Mouse (Mus musculus): ENCODE results near the gene Plekhg1. TPM values are rescaled to one million over a fixed set of nuclear protein-coding genes. Genes with fewer than 3 reads are reported as not detected.

Plekhg1 gene
- total RNA-seq, 2 experiments from 2014 or later: 14.2 to 15.9 TPM

DNA sequence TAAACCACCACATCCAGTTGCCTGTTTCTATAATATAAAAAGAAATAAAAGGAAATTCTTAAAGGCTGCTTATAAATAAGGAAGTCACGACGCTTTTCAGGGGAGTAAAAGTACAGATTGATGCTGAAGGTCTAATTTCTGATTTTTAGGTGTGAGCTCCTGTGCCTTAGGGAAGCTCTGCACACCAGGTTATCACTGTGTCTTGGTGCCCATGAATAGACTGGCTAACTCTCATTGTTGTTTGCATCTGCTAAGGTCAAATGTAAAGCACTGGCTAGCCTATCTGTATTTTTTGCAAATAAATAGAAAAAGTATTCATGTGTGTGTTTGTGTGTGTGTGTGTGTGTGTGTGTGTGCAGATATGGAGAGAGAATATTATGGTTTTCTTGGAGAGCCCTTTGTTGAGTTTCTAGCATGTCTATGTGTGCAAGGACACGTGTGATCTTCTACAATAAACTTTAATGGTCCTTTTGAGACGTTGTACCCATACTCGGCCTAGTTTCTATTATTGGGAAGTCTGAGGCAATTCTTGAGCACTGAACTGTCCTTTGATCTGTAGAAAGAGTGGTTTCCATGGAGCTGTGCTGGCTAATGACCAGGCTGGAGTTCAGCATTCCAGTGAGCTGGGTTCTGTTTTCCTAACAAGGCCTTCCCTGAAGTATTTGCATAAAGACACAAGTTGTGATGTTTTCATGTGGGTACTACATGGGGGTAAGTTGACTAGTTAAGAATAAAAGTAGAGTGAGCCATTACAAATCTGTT is 79.0 kb downstream of the Plekhg1 start:
- Histone ChIP-seq H3K4me3 (no peak overlapping the region), H3K27ac (peak overlapping the region; percentile 80)
- no peak for TF ChIP-seq CTCF (conservative IDR thresholded peaks at IDR 0.05)
- peak; percentile 21 to 71 for DNase-seq (ENCODE audit: low spot score in 2 of 2)

DNA sequence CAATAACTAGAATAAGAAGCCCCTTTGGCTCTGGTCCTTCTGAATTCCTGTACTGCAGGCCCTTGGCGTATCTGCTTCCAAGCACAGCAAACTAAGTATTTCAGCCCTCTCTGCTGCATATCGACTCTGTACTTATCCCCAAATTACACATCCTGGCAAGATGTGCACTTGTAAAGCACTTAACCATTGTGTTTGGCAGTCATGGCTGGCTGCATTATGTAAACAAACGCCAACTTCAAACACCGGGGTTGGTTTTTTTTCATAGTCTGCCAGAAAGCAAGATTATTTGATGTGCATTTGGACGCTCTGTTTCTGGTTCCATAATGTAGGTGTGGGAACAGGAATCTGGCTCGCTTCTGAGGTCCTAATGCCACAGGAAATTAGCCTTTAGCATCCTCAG is 83.7 kb downstream of the Plekhg1 start:
- no peak for DNase-seq (ENCODE audit: low spot score in 2 of 2)
- no peak overlapping the region for H3K4me3 ChIP-seq
- no peak for TF ChIP-seq CTCF (conservative IDR thresholded peaks at IDR 0.05)
- no peak overlapping the region for H3K27ac ChIP-seq

DNA sequence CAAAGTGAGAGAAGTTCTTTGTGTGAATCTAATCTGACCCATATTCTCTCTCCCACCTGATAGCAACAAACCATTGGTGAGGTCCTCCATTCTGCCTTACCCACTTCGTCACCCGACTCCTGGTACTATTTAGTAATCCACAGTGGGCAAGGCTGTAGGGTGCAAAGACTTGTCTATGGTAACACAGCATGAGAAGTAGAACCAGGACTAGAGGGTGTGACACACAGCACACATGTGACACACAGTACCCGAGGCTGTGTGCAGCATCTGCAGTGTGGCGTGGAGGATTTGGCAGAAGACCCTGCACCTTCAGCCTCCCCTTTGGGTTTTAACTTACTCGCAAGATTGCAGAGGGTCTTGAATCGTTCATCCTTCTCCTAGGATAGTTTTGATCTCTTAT is 85.9 kb downstream of the Plekhg1 start:
- H3K27ac ChIP-seq: no peak overlapping the region
- DNase-seq (ENCODE audit: low spot score in 2 of 2): no peak
- no peak overlapping the region for H3K4me3 ChIP-seq
- no peak for TF ChIP-seq CTCF (conservative IDR thresholded peaks at IDR 0.05)

DNA sequence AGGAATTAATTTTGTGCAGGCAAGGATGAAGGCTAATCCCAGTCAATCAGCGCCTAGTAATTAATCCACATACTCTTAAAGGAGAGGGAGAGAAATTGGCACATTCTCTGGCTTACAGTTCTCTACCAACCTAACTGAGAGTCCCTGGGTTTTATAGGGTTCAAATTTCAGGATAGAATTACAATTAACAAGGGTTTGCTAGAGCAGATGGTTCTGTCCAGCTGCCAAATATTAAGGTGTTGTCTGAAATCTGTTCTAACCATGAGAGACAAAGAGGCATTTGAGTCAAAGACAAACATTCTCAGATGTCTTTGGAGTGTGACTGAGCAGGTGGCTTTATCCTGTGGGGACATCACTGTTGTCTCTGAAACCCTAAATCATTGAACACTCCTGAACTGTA is 87.2 kb downstream of the Plekhg1 start:
- H3K4me3 ChIP-seq: no peak overlapping the region
- no peak for DNase-seq (ENCODE audit: low spot score in 2 of 2)
- no peak for TF ChIP-seq CTCF (conservative IDR thresholded peaks at IDR 0.05)
- no peak overlapping the region; the same call in 1 of the 2 replicates for H3K27ac ChIP-seq

DNA sequence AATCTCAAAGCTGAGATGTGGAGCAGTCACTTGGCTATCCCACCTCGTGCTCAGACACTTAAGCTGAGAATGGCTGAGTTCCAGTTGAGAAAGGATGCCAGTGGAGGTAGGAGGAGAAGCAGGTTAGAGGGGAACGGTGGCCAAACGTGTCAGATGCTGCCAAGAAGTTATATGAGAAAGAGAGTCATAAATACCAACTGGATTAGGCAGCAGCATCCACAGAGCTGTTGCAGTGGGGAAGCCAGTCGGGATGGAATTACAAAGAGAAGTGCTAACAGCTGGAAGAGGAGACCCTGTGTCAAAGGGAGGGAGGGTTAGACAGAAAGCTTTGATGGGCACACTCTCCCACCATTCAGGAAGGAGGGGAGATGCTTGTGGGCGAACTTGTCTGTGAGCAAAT is 89.3 kb downstream of the Plekhg1 start:
- no peak overlapping the region for H3K27ac ChIP-seq
- H3K4me3 ChIP-seq: no peak overlapping the region
- TF ChIP-seq CTCF (conservative IDR thresholded peaks at IDR 0.05): no peak
- DNase-seq (ENCODE audit: low spot score in 2 of 2): no peak

DNA sequence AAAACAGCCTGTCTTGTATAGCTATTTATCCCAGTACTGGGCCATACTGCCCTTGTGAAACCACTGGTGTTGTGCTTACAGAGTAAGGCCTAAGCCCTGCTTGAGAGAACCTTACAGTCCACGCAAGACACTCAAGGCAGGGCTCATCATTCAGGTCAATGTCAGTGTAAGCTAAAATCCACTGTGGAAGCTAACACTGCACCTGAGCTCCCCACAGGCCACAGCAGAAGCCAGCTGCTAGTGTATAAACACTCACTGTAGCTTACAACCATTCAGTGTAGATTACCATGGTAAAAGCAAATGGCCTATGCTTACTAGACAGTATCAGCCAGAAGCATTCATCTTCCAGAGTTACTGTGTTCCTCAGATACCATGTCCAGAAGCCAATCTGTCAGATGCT is 90.5 kb downstream of the Plekhg1 start:
- H3K4me3 ChIP-seq: no peak overlapping the region
- DNase-seq (ENCODE audit: low spot score in 2 of 2): no peak
- no peak overlapping the region for H3K27ac ChIP-seq
- TF ChIP-seq CTCF (conservative IDR thresholded peaks at IDR 0.05): no peak

DNA sequence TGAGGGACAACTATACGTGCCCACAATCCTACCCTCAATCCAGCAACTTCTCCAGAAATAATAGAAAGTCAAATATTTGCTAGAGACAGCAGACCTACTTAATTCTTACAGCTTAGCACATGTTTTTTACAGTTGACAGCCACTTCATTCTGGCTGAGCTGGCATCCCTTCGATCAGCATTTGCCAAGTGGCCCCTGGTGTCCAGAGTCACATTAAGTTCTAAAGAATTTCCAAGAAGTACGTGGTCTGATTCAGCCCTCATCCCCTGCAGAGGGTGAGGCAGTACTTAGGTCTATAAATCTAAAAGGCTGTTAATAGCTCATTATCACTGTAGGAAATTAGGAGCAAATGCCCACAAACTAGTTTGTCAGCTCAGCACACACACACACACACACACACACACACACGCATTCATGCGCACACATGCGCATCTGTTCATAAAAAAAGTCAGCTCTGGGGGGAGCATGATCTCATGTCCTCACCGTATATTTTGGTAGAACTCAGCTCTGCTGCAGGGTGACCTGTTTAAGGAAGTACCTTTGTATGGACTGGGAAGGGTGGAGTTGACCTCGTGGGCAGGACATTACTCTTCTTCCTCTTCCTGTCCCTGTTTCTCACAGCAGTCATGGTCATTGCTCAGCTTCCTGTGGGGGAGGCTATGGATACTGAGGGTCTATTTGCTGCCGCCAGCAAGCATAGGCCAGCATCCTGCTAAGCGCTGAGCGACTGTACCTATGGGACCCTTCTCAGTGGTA is 91.6 kb downstream of the Plekhg1 start:
- no peak for TF ChIP-seq CTCF (conservative IDR thresholded peaks at IDR 0.05)
- no peak overlapping the region for H3K4me3 ChIP-seq
- DNase-seq (ENCODE audit: low spot score in 2 of 2): no peak
- 0 out of 2 replicates have a peak overlapping the region, but pooled peaks have one; percentile 11 for H3K27ac ChIP-seq

DNA sequence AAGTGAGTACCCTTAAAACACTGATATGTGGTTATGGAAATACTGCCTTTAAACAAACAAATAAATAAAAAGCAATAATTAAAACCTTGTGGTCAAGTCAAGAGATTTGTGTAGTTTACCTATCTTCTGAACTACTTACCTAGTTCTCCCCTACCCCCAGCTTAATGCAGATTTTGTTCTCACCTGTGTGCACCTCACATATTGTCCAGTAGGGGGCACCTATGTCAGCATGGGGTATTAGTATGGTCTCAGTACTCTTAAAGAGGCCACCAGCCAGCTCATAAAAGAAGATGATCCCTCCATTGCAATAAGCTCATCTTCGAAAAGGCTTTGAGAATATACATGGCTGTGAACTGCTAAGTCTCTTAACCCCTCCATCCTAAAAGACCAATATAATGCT is 93.9 kb downstream of the Plekhg1 start:
- Histone ChIP-seq H3K4me3 (no peak overlapping the region), H3K27ac (no peak overlapping the region)
- DNase-seq (ENCODE audit: low spot score in 2 of 2): no peak
- peak; percentile 55 for TF ChIP-seq CTCF (conservative IDR thresholded peaks at IDR 0.05)

DNA sequence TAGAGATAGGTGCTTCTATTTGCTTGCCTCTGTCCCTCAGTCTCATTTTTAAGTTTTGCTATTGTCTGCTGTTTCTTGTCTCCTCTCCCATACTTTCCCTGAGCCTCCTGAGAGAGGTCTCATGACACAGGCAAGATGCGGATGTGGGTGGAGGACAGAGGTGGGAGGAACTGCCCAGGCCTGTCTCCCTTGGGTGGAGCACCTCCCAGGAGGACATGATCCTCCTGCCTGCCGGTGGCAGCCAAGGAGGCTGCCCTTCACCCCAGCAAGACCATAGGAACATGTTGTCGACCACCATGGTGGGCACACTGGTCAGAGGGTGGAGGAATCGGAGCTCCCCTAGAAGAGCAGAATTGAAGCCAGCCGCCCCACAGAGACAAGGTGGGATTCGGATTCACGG is 94.5 kb downstream of the Plekhg1 start:
- DNase-seq (ENCODE audit: low spot score in 2 of 2): no peak
- H3K4me3 ChIP-seq: no peak overlapping the region
- TF ChIP-seq CTCF (conservative IDR thresholded peaks at IDR 0.05): no peak
- no peak overlapping the region for H3K27ac ChIP-seq

DNA sequence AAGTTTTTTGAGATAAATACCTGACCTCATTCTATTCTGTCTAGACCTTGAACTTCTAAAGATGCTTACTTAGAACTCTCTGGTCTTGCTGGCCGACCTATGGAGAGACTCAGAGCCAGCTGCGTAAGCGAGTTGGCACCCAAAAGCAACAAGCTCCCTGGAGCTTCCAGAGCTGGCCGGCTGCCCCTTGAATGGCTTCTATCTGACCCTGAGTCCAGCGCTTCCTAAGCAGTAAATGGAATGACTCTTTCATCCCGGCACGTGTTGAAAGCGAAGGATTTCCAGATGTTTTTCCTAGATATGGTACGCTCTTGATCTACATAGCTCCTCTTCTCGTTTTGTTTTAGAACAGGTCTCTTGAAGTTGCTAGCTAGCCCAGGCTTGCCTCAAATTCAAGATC is 95.5 kb downstream of the Plekhg1 start:
- DNase-seq (ENCODE audit: low spot score in 2 of 2): no peak
- no peak for TF ChIP-seq CTCF (conservative IDR thresholded peaks at IDR 0.05)
- no peak overlapping the region for H3K27ac ChIP-seq
- H3K4me3 ChIP-seq: no peak overlapping the region

DNA sequence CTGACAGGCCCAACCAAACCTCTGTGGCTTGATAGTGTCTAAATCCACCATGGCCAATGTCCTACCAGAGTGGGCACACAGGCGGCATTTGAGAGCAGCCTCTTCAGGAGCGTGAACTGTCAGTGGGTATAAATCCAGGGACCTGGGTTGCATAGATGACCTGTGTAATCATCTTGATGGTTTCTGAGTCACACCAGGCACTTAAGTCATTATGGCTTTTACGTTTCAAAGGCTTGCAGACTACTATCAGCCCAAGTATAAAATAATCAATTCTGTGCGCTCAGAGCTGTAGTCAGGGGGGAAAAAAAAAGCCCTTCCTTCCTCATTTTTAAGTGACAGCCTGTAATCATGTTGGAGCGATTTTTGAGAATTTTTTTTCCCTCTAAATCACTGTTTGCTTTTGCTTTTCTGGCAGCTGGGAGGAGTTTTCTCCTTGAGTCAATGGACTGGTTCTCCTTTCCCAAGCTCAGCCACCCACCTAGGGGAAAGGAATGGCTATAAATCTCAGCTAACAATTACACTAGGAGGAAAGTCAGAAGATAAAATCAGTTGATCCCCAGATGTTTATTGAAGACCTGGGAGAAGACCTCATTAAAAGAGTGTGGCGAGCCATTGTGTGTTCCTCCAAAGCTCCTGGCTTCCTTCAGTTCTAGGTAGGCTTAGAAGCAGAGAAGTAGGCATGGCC is 99.7 kb downstream of the Plekhg1 start:
- no peak for TF ChIP-seq CTCF (conservative IDR thresholded peaks at IDR 0.05)
- no peak for DNase-seq (ENCODE audit: low spot score in 2 of 2)
- Histone ChIP-seq H3K4me3 (no peak overlapping the region), H3K27ac (no peak overlapping the region)

DNA sequence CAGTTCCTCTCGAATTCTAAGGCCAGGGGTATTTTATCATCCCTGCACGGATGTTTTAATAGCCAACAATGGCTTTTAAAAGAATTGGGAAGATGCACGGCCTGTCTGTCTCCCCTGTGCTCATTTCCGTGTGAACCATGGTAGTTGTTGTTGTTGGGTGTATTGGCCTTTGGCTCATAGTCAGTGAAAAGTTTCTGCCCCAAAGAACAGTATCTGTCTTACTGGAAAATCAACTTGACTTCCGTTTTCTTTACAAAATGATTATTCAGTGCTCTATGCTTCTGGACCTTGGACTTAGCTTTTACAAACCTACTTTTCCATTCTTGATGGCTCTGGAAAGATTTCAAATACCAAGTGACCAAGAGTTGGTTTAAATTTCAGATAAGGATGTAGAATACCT is 104.3 kb downstream of the Plekhg1 start:
- TF ChIP-seq CTCF (conservative IDR thresholded peaks at IDR 0.05): no peak

DNA sequence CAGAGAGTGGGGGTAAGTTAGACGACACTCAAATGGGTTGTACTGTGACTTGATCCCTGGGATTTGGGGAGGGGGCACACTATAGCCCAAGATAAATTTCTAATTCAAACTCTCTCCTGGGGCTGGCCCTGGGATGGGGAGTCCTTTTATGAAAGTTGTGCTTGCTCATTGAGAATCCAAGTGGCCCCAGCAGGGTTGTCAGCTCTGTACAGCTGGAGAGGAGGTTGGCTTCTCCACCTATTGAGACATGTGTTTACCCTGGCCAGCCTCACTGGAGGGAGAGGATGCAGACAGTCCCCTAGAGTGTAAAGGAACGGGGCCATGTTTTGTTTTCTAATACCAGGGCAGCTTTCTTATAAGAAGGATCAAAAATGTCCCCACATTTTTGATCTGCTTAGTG is 106.9 kb downstream of the Plekhg1 start:
- no peak for TF ChIP-seq CTCF (conservative IDR thresholded peaks at IDR 0.05)
- Histone ChIP-seq H3K27ac (no peak overlapping the region; the same call in 1 of the 2 replicates), H3K4me3 (no peak overlapping the region)
- DNase-seq (ENCODE audit: low spot score in 2 of 2): no peak

More for the DNA sequence above, 104.3 kb downstream of the Plekhg1 start:
- H3K27ac ChIP-seq: no peak overlapping the region
- no peak for DNase-seq (ENCODE audit: low spot score in 2 of 2)
- no peak overlapping the region for H3K4me3 ChIP-seq

All from layer of hippocampus, adult 2 months (tissue).